Mouse (Mus musculus): ENCODE measurements around the gene Vsx1. TPM values are rescaled to one million over a fixed set of nuclear protein-coding genes. Genes with fewer than 3 reads are reported as not detected.
A peak's percentile ranks its signal among the peaks of the same experiment; 100 is the strongest.

Gene Vsx1
- polyA plus RNA-seq, 1 experiment from 2014 or later, result not detected

DNA sequence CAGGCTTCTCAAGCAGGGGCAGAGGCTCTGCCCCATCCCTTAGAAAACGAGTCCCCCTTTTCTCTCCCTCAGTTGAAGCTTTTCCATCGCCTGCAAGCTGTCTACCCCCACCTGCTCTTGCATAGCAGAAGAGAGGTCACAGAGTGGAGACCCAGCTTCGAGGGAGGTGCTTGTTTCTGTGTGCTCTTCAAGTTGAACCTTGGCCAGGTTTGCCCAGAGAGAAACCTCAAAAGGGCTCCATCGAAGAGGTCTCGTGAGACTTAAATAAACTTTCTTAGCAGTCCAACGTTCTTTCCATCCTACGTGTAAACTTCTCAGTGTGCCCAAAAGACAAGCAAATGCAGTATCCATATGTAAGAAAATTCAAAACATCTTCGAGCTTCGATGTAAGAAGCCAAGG, 37.8 kb downstream of the Vsx1 start:
- peaks cover 48% of the 10 kb centered on the region for H3K36me3 ChIP-seq
- H3K4me2 ChIP-seq, result 0 out of 2 replicates have a peak overlapping the region, but pooled peaks have one; percentile 12
- H3K4me1 ChIP-seq, result peaks cover 58% of the 10 kb centered on the region
- ATAC-seq, result no peak
- no peaks in the 10 kb centered on the region for H3K27me3 ChIP-seq (replicated peaks)
- H3K9me3 ChIP-seq (replicated peaks), result no peaks in the 10 kb centered on the region
- H3K9ac ChIP-seq, result no peak overlapping the region
- 67% methylated on average over 9 of the region's 9 CpGs for WGBS (ENCODE audit: insufficient replicate concordance)
- H3K27ac ChIP-seq, result 0 out of 2 replicates have a peak overlapping the region, but pooled peaks have one; percentile 19
- no peak overlapping the region for H3K4me3 ChIP-seq

DNA sequence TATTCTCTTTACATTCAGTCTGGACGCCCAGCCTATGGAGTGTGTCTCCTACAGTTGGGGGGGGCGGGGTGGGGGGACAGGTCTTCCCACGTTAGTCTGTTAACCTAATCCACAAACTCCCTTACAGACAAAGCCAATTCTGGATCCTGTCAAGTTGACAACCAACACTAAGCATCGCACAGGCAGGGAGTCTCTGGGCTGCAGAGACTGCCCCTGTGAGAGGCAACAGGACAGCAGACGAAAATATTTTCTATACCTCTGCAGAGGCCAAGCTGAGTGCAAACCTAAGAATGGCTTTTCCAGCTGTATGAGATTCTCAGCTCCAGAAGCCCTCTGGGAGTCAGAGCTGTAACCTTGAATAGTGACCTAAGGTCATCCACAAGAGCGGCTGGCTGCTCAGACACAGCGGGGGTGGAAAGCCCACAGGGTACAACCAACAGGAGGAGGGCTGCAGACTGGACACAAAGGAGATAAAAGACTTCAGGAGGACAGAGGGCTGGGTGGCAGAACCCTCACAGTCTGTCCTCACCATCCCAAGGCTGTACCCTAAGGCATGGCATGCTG, 38.6 kb downstream of the Vsx1 start:
- 52% methylated on average over 7 of the region's 7 CpGs for WGBS (ENCODE audit: insufficient replicate concordance)
- peak; percentile 30 for ATAC-seq
- 0 out of 2 replicates have a peak overlapping the region, but pooled peaks have one; percentile 12 for H3K4me2 ChIP-seq
- H3K27me3 ChIP-seq (replicated peaks), result no peaks in the 10 kb centered on the region
- no peaks in the 10 kb centered on the region for H3K9me3 ChIP-seq (replicated peaks)
- H3K9ac ChIP-seq, result no peak overlapping the region
- H3K4me1 ChIP-seq, result peaks cover 66% of the 10 kb centered on the region
- H3K4me3 ChIP-seq, result no peak overlapping the region
- peaks cover 41% of the 10 kb centered on the region for H3K36me3 ChIP-seq
- no peak overlapping the region for H3K27ac ChIP-seq

DNA sequence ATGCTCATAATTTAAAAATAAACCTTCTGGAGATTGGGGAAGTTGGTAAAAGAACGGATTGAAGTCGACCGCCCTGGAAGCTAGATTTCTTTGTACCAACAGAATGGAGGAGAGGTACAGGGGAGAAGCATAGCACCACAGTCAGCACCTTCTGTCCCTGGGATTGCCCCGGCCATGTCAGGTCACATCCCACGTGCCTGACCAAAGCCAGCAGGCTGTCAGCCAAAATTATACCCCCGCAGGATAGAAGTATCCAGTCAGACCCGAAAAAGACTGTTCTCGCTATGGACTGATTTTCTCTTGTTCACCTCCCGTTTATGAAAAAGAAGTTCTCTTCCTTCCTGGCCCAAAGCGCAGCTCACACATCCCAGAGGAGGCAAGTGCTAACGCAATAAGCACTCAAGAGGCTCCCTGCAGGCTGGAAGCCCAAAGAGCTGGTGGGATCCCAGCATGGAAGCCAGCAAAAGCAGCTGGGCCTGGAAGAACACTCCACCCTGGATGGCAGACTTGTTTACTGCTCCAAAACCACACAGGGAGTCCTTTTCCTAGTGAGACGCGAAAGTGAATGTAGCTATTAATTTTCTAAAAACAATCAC, 40.8 kb downstream of the Vsx1 start:
- H3K4me3 ChIP-seq, result no peak overlapping the region
- no peak overlapping the region for H3K9ac ChIP-seq
- no peaks in the 10 kb centered on the region for H3K9me3 ChIP-seq (replicated peaks)
- peaks cover 76% of the 10 kb centered on the region for H3K4me1 ChIP-seq
- H3K4me2 ChIP-seq, result no peak overlapping the region
- peaks cover 33% of the 10 kb centered on the region for H3K36me3 ChIP-seq
- 60% methylated on average over 13 of the region's 13 CpGs for WGBS (ENCODE audit: insufficient replicate concordance)
- ATAC-seq, result no peak
- no peak overlapping the region for H3K27ac ChIP-seq
- H3K27me3 ChIP-seq (replicated peaks), result no peaks in the 10 kb centered on the region

DNA sequence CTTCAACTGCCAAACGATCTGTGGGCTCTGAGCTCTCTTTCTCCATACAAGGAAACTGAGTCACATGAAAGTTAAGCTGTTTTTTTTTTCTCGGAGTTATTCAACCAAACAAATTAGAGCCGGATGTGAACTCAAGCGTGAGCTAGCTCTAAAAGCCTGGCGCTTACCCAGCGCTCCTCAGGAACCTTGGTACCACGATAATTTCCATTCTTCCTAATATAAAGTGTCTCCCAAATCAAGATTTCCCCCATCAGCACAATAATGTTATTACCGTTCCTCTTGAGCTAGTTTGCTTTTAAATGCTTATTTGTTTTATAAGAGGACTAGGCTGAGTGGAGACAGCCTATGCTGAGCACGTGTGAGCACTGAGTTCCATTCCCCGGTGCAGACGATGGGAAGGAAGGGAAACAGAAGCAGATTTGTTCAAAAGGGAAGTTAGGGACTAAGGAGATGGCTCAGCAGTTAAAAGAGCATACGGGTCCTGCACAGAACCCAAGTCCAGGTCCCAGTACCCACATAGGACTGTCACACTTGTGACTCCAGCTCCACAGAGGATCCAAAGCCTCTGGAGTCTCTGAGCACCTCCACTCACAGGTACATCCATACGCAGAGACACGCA, 41.4 kb downstream of the Vsx1 start:
- ATAC-seq, result no peak
- 72% methylated on average over 14 of the region's 14 CpGs for WGBS (ENCODE audit: insufficient replicate concordance)
- Histone ChIP-seq H3K4me1 (peaks cover 70% of the 10 kb centered on the region), H3K27ac (no peak overlapping the region), H3K4me3 (no peak overlapping the region), H3K36me3 (peaks cover 34% of the 10 kb centered on the region), H3K9ac (no peak overlapping the region), H3K4me2 (no peak overlapping the region), H3K9me3 (replicated peaks) (no peaks in the 10 kb centered on the region), H3K27me3 (replicated peaks) (no peaks in the 10 kb centered on the region)

DNA sequence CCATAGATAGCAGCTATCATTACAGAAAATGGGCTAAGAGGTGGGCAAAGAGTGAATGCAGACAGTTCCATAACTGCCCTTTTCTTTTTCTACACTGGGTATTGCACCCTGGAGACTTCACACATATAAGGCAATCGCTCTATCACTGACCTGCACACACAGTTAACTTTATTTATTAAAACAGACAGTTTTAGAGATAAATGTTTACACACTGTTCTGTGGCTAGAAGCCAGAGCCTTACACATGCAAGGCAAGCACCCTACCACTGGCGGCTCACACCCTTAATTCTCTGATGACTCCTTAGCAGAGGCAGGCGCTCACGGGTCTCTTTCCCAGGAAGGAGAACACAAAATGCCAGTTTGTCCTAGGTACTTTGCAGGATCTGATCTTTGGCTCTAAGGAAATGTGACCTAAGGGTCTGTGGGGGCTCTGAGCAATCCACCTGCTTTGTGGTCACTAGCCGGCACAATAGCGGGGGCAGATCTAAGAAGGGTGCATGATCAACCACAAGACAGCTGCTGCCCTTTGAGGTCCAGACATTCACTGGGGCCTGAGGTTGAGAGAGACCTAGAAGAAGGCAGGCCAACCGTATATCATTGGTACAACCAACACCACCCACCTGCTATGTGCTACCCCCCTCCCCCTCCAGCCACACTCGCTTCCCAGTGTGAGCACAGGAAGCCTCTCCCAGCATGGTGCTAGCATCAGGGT, 42.6 kb downstream of the Vsx1 start:
- peaks cover 42% of the 10 kb centered on the region for H3K36me3 ChIP-seq
- WGBS (ENCODE audit: insufficient replicate concordance), result 76% methylated on average over 8 of the region's 8 CpGs
- H3K9ac ChIP-seq, result no peak overlapping the region
- no peaks in the 10 kb centered on the region for H3K9me3 ChIP-seq (replicated peaks)
- H3K4me3 ChIP-seq, result no peak overlapping the region
- peak; percentile 33 for ATAC-seq
- H3K4me1 ChIP-seq, result peaks cover 60% of the 10 kb centered on the region
- H3K27ac ChIP-seq, result no peak overlapping the region
- H3K27me3 ChIP-seq (replicated peaks), result no peaks in the 10 kb centered on the region
- no peak overlapping the region for H3K4me2 ChIP-seq

DNA sequence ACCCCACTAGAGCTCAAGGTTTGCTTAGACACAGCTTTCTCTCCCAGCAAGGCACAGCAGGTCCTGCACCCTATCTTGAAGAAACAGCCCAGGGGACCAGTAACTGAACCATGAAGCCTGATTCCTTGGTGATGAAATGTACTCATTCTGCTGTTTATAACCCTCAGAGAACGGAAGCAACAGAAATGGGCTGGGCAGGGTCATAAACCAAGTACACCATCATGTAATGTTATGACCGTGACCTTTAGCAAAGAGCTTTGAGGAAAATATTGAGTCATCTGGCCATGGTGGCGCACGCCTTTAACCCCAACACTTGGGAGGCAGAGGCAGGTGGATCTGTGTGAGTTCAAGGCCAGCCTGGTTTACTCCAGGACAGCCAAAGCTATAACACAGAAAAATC, 43.9 kb downstream of the Vsx1 start:
- Histone ChIP-seq H3K36me3 (peaks cover 45% of the 10 kb centered on the region), H3K4me1 (peaks cover 47% of the 10 kb centered on the region), H3K4me3 (no peak overlapping the region), H3K9ac (no peak overlapping the region), H3K27ac (no peak overlapping the region), H3K27me3 (replicated peaks) (no peaks in the 10 kb centered on the region), H3K9me3 (replicated peaks) (no peaks in the 10 kb centered on the region), H3K4me2 (no peak overlapping the region)
- 80% methylated on average over 4 of the region's 4 CpGs for WGBS (ENCODE audit: insufficient replicate concordance)
- ATAC-seq, result no peak

DNA sequence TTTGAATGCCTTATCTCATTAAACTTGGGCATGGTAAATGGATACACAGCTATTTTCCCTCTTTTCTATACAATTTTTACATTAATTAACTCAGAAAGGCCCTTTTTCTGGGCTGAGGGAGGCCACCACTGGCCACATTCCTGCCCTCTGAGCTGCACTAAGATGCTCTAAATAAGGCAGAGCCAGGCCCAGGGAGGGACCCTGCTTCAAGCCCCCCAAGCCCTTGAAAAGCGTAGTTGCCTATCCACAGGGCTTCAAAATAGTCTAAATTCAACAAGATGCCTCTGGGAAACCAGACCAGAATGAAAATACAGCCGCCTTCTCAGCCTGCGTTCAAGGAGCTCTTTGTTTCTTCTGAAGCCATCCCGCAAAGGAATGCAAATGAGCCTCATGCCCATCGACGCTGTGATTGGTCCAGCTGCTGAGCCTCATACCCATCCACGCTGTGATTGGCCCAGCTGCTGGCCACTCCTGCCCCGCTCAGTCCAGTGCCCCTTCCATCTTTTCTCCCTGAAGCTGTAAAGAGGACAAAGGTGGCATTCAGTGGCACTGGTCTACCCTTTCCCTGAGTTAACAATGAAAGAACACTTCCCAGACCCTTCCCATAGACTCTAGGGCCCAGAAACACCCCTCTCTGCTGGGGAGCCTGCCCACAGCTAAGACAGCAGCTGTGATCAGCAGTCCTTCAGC, 45.3 kb downstream of the Vsx1 start:
- peaks cover 49% of the 10 kb centered on the region for H3K4me1 ChIP-seq
- no peak overlapping the region for H3K9ac ChIP-seq
- no peak overlapping the region for H3K27ac ChIP-seq
- H3K36me3 ChIP-seq, result peaks cover 52% of the 10 kb centered on the region
- whole genome bisulfite sequencing (ENCODE audit: insufficient replicate concordance), result 72% methylated on average over 8 of the region's 8 CpGs
- no peaks in the 10 kb centered on the region for H3K9me3 ChIP-seq (replicated peaks)
- H3K4me3 ChIP-seq, result no peak overlapping the region
- H3K4me2 ChIP-seq, result no peak overlapping the region
- H3K27me3 ChIP-seq (replicated peaks), result no peaks in the 10 kb centered on the region
- ATAC-seq, result peak; percentile 71

DNA sequence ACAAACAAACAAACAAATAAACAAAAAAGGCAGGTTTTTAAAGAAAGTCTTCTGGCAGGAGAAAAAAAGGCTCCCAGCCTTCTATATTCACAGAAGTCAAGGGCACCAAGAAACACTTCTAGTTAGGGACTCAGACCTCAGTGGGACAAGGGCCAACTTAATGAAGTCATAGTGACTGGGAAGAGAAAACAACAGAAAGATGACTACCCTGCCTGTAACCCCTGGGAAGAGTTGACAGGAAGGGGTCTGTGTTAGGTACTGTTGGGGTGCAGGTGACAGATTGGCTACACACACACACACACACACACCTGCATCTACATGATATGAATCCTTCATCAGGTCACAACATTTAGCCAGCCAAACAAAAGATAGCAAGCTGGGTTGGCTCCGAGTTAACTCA, 46.0 kb downstream of the Vsx1 start:
- Histone ChIP-seq H3K4me1 (peaks cover 52% of the 10 kb centered on the region), H3K4me2 (no peak overlapping the region), H3K36me3 (peaks cover 59% of the 10 kb centered on the region), H3K9me3 (replicated peaks) (no peaks in the 10 kb centered on the region), H3K27ac (no peak overlapping the region), H3K27me3 (replicated peaks) (no peaks in the 10 kb centered on the region), H3K9ac (no peak overlapping the region), H3K4me3 (no peak overlapping the region)
- WGBS (ENCODE audit: insufficient replicate concordance), result 71% methylated on average over 1 of the region's 1 CpGs
- ATAC-seq, result no peak

DNA sequence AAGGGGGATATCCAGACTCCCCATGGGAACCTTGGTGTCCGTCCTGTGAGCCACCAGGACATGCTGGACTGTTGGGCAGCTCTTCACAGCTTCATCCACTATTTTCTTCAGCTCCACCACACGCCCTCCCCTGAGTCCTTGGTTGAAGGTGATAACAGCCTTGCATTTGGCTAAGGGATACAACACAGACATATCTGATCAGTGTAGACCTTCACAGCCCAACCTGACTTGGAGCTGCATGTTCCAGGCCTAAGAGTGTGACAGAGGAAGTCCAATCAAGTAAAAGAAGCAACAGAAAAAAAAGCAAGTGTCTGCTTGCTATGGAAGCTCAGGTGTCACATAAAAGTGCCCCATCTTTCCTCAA, 50.8 kb downstream of the Vsx1 start:
- Histone ChIP-seq H3K36me3 (peaks cover 94% of the 10 kb centered on the region), H3K4me3 (no peak overlapping the region), H3K9ac (peak overlapping the region; percentile 8; the same call in 1 of the 2 replicates), H3K4me2 (peak overlapping the region; percentile 8; the same call in 1 of the 2 replicates), H3K4me1 (peaks cover 40% of the 10 kb centered on the region), H3K27ac (peak overlapping the region; percentile 55), H3K27me3 (replicated peaks) (no peaks in the 10 kb centered on the region), H3K9me3 (replicated peaks) (no peaks in the 10 kb centered on the region)
- WGBS (ENCODE audit: insufficient replicate concordance), result 42% methylated on average over 2 of the region's 2 CpGs
- peak; percentile 83 for ATAC-seq

DNA sequence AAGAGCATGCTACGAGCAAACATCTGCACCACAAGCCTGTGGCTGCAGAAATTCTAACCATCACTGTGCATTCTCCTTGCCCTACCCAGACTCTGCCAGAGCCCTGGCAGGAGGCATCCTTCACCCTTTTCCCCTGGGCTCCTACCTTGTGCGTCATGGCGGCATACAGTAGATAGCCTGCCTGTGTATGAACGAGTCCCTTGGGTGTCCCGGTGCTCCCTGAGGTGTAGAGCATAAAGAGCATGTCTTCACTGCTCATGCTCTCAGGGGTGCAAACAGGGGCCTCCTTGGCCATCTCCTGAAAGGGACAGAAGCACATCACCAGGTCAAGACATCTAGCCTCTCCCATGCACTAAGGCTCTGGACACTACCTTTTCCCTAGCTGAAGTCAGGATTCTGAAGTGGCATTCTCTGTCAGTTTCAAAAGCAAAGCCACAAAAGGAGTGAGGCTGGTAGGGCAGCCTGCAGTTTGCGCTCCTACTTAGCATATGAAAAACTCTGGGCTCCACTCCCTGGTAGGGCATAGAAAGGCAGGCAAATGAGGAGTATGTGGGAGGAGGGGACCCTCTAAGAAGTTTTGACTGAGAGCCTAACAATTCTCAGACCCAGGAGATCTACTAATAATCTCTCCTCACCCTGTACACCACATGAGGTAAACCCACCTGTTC, 51.3 kb downstream of the Vsx1 start:
- peak overlapping the region; percentile 8; the same call in 1 of the 2 replicates for H3K4me2 ChIP-seq
- peak overlapping the region; percentile 8; the same call in 1 of the 2 replicates for H3K9ac ChIP-seq
- H3K27ac ChIP-seq, result peak overlapping the region; percentile 55
- no peaks in the 10 kb centered on the region for H3K9me3 ChIP-seq (replicated peaks)
- H3K4me3 ChIP-seq, result no peak overlapping the region
- no peak for ATAC-seq
- no peaks in the 10 kb centered on the region for H3K27me3 ChIP-seq (replicated peaks)
- H3K4me1 ChIP-seq, result peaks cover 40% of the 10 kb centered on the region
- H3K36me3 ChIP-seq, result peaks cover 93% of the 10 kb centered on the region
- WGBS (ENCODE audit: insufficient replicate concordance), result 76% methylated on average over 6 of the region's 6 CpGs

DNA sequence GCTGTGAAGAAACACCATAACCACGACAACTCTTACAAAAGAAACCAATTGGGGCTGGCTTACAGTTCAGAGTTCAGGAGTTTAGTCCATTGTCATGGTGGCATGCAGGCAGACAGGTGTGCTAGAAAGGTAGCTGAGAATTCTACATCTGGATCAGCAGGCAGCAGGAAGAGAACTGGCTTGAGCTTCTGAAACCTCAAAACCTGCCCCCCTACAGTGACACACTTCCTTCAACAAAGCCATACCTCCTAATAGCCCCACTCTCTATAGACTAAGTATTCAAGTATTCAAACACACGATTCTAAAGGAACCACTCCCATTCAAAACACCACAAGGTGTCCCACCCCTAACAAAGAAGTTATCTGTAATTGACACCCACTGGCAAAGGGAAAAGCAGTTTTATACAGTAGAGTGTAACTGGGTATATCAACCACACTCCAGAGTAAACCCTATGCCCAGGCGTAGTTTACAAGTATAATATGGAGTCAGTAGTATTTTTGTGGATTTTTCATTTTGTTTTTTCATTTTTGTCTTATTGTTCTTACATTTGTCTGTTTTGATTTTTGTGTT, 53.2 kb downstream of the Vsx1 start:
- no peak overlapping the region for H3K4me3 ChIP-seq
- 56% methylated on average over 3 of the region's 3 CpGs for WGBS (ENCODE audit: insufficient replicate concordance)
- H3K27me3 ChIP-seq (replicated peaks), result no peaks in the 10 kb centered on the region
- peak overlapping the region; percentile 16; the same call in 1 of the 2 replicates for H3K4me2 ChIP-seq
- peak overlapping the region; percentile 26; the same call in 1 of the 2 replicates for H3K27ac ChIP-seq
- peak; percentile 81 for ATAC-seq
- peaks cover 40% of the 10 kb centered on the region for H3K4me1 ChIP-seq
- H3K9ac ChIP-seq, result no peak overlapping the region
- peaks cover 91% of the 10 kb centered on the region for H3K36me3 ChIP-seq
- H3K9me3 ChIP-seq (replicated peaks), result no peaks in the 10 kb centered on the region

Data from liver, embryonic 12.5 days (tissue).